Mouse (Mus musculus): ENCODE results near the gene Myo15b.

Myo15b gene

GRCm38 (mm10) chr11:115933747-115934110 lies 75.5 kb downstream of the Myo15b start:
- DNase-seq (ENCODE audit: inconsistent ontology term), result no peak

GRCm38 (mm10) chr11:115939690-115940329 lies 81.6 kb downstream of the Myo15b start:
- DNase-seq (ENCODE audit: inconsistent ontology term), result no peak

DNA sequence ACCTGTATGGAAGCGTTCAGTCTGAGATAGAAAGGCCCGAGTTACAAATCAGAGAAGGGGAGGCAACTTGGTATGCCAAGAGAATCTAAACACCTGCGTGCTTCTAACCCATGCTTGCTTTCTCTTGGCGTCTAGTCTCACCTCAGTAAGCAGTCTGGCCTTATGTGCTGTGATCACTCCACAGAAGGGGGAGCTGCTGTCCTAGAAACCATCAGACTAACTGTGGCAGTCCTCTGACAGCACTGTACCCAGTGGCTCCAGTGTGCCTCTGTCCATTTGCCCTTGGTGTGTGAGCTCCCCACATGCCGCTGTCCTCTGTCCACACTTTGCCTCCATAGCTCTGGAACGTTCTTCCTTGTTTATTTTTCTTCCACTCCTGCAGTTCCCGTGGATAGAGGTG lies 83.8 kb downstream of the Myo15b start:
- DNase-seq (ENCODE audit: inconsistent ontology term), result no peak
